In the genomic region with DNA sequence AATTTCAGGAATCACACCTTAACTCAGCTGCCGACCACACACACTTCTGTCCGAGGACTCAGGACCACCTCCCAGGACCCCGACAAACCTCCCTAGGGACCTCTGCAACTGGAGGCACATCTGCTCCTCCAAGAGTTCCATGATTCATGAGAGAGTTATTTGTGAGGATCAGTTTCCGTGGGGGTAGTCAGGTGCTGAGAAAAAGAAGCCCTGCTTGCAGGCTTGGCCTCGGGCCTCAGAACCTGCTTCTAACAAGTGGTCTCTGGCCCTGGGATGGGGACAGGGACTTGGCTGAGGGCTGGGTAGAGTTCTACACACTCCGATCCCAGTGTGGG, we compare ENCODE assay signal across 8 mouse cellular contexts.
DNase-seq lines count a peak whose midpoint lies in the region; ATAC-seq and TF ChIP-seq lines count a peak whose summit lies in the region.

No protein-coding gene starts in this region.

- no peak for DNase-seq in kidney, adult 2 months
- no peak for DNase-seq in kidney, adult 11 months
- no peak for DNase-seq in spleen, adult 12 weeks (ENCODE audit: low spot score)
- DNase-seq in layer of hippocampus, adult 9-10 months (ENCODE audit: low spot score) = no peak

- H3K36me3 ChIP-seq in kidney, adult 2 months (ENCODE audit: control insufficient read depth, insufficient read depth, low read length) = no peaks in the 10 kb centered on the region
- no peaks in the 10 kb centered on the region for H3K36me3 ChIP-seq in hindbrain, embryonic 12.5 days
- peaks cover 10% of the 10 kb centered on the region for H3K36me3 ChIP-seq in midbrain, embryonic 13.5 days

- peak overlapping the region; percentile 81; the same call in 1 of the 2 replicates for H3K4me2 ChIP-seq in hindbrain, embryonic 12.5 days (replicated peaks)
- H3K4me2 ChIP-seq in midbrain, embryonic 13.5 days (replicated peaks) = peak overlapping the region; percentile 87

- 0 out of 2 replicates have a peak, but pooled peaks have one; percentile 27 for ATAC-seq in hindbrain, embryonic 12.5 days (ENCODE audit: low FRiP score)
- peak; percentile 35; the same call in 1 of the 2 replicates for ATAC-seq in midbrain, embryonic 13.5 days
- no peak for ATAC-seq in granulocyte monocyte progenitor cell, adult 5-6 weeks (replicated peaks; ENCODE audit: poor library complexity, severe bottlenecking)

- WGBS in kidney, adult 2 months = 50% methylated on average over 6 of the region's 6 CpGs
- WGBS in hindbrain, embryonic 12.5 days = 63% methylated on average over 6 of the region's 6 CpGs
- WGBS in midbrain, embryonic 13.5 days = 82% methylated on average over 6 of the region's 6 CpGs

- no peak for TF ChIP-seq CTCF in kidney, adult 2 months (conservative IDR thresholded peaks at IDR 0.05; ENCODE audit: insufficient read depth, insufficient read length, low read depth, low read length)
- TF ChIP-seq CTCF in cortical plate, adult 2 months (IDR thresholded peaks at IDR 0.05; ENCODE audit: extremely low read depth, insufficient read depth, low read length) = no peak

- H3K4me1 ChIP-seq in kidney, adult 2 months (ENCODE audit: control insufficient read depth, insufficient read depth, low read length) = peaks cover 29% of the 10 kb centered on the region
- peaks cover 11% of the 10 kb centered on the region for H3K4me1 ChIP-seq in cortical plate, adult 2 months (ENCODE audit: control insufficient read depth, insufficient read depth, low read length)
- peaks cover 38% of the 10 kb centered on the region for H3K4me1 ChIP-seq in hindbrain, embryonic 12.5 days
- H3K4me1 ChIP-seq in midbrain, embryonic 13.5 days (replicated peaks) = peaks cover 32% of the 10 kb centered on the region

- TF ChIP-seq POLR2A in kidney, adult 2 months (IDR thresholded peaks at IDR 0.05; ENCODE audit: low read depth, low read length) = no peak
- no peak for TF ChIP-seq POLR2A in cortical plate, adult 2 months (IDR thresholded peaks at IDR 0.05; ENCODE audit: extremely low read depth, insufficient read depth, low read length)

- H3K9me3 ChIP-seq in hindbrain, embryonic 12.5 days (replicated peaks) = no peaks in the 10 kb centered on the region
- no peaks in the 10 kb centered on the region for H3K9me3 ChIP-seq in midbrain, embryonic 13.5 days

- no peaks in the 10 kb centered on the region for H3K27me3 ChIP-seq in kidney, adult 2 months (replicated peaks; ENCODE audit: control insufficient read depth, insufficient read depth, low read length)
- H3K27me3 ChIP-seq in hindbrain, embryonic 12.5 days = 0 out of 2 replicates have a peak, but pooled peaks cover 3% of the 10 kb centered on the region
- peaks cover 10% of the 10 kb centered on the region; the same call in 1 of the 2 replicates for H3K27me3 ChIP-seq in midbrain, embryonic 13.5 days

- H3K27ac ChIP-seq in kidney, adult 2 months (ENCODE audit: insufficient read depth, low read depth, low read length) = peak overlapping the region; percentile 88
- H3K27ac ChIP-seq in cortical plate, adult 2 months (ENCODE audit: insufficient read depth, low read length) = peak overlapping the region; percentile 28; the same call in 1 of the 2 replicates
- H3K27ac ChIP-seq in hindbrain, embryonic 12.5 days = no peak overlapping the region
- no peak overlapping the region for H3K27ac ChIP-seq in midbrain, embryonic 13.5 days

- no peak overlapping the region for H3K9ac ChIP-seq in hindbrain, embryonic 12.5 days
- peak overlapping the region; percentile 71 for H3K9ac ChIP-seq in midbrain, embryonic 13.5 days (replicated peaks)

- H3K4me3 ChIP-seq in kidney, adult 2 months (ENCODE audit: insufficient read depth, low read depth, low read length) = no peak overlapping the region
- no peak overlapping the region; the same call in 1 of the 2 replicates for H3K4me3 ChIP-seq in cortical plate, adult 2 months (ENCODE audit: insufficient read depth, low read length)
- no peak overlapping the region for H3K4me3 ChIP-seq in hindbrain, embryonic 12.5 days
- no peak overlapping the region for H3K4me3 ChIP-seq in midbrain, embryonic 13.5 days (replicated peaks)

Comparison
In these comparisons a context has a peak if more than half of its experiments do, and no peak if none do; other contexts are left out.
1. H3K27ac ChIP-seq: peak in kidney, adult 2 months (single experiment) and cortical plate, adult 2 months (single experiment); none in hindbrain, embryonic 12.5 days (single experiment) and midbrain, embryonic 13.5 days (single experiment).